Mouse (Mus musculus) urinary bladder, postnatal 25 days (tissue): ENCODE data around the gene Sclt1.
A peak's percentile ranks its signal among the peaks of the same experiment; 100 is the strongest.
"Not testable (repeated sequence)": the region's sequence is repeated elsewhere in the genome, so short reads cannot be mapped to it uniquely, and the experiment has no call there.

Source experiments
- DNase-seq: peaks from one replicate; pipeline ENCODE4 v3.0.0; 2022; ENCODE audit warnings: low spot score

The Sclt1 gene

GRCm38 (mm10) chr3:41742278-41742934, at the start of gene Sclt1, which contains the start of gene D3Ertd751e:
Sclt1 (minus strand) TSS chr3:41742514.
D3Ertd751e (plus strand) TSS chr3:41742611.
- DNase-seq: peak; percentile 95

DNA sequence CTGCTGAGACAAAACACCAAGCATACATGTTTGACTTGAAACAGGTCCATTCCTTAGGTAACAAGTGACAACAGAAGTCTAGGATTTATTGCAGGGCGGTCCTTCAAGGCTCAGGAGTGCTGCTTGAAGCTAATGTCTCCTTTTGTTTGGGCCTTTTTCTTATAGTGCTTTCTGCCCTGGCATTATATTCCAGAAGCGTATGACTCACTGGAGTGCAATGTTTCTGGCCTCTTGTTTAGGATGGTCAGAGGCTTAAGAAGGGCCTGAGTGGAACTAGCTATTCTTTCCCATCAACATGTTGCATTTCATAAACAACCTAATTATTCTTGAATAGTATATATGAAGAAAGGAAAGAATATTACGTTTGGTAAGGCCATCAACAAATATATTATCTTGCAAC, 19.8 kb upstream of the Sclt1 start:
- DNase-seq: no peak

DNA sequence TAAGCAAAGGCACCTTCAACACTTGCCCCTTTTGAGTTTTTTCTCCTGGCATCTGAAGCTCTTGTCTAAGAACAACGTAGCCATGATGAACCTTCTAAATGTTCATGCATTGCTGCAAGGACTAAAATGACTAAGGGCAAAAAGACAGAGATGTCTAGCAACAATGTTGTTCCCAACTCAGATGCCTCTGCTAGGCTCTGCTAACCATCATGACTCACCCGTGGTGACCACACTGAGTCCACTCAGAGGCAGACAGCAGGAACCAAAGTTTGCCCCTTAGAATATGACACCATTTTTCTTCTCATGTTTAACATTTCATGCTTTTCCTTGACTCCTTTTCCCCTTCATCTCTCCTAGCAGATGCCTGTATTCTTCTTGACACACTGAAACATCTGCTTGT, 12.2 kb upstream of the Sclt1 start:
- DNase-seq: no peak

DNA sequence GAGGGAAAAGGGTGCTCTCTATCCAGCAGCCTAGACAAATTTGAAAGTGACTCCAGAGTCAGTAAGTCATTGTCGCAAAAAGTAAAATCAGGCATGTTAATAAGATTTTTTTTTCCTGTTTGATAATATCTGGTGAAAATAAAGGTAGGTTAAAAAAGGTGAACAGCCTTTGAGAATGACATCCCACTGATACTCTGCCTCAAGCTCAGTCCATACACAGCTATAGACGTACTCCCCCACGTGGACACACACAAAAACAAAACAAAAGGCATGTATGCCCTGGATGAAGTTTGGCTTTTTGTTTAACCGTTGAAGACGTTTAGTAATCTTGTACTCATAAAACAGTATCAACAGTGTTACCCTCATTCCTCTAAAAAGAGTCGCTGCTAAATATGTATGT, 1.1 kb upstream of the Sclt1 start:
- peak; percentile 5 for DNase-seq

DNA sequence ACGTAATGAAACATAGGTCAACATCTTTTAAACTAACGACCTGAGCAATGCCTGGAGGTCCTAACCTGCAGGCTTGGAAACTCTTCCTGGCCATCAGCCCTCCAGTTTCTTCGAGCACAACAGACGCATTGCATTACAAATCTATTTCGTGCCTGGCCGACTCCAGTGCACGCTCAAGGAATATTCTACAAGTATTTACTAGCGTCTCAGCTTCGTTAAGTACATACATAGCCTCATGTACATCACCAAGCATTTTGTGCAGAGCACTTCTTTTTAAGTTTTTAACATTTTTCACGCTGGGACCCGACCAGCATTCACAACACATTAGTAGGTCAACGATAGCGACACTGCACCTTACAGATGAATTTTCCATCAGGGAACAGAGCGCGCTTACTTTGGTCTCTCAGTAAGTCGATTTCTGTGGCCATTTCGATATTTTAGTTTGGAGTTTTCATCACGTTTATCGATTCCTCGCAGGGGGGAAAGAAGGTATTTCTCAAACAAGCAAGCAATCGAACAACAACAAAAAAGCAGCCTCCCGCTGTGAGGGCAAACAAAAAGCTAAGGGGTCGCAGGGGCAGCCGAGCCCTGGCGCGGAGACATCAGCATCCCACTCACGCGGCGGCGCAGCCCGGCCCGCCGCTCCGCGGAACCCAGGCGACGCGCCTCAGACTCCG, 575 bp downstream of the Sclt1 start:
- DNase-seq: peak; percentile 6

GRCm38 (mm10) chr3:41695681-41696080, 46.6 kb downstream of the Sclt1 start:
- no peak for DNase-seq

- no peak for DNase-seq
Observed at GRCm38 (mm10) chr3:41692440-41693142, 49.7 kb downstream of the Sclt1 start.

- not testable (repeated sequence) for DNase-seq
Observed at GRCm38 (mm10) chr3:41690114-41690640, 52.1 kb downstream of the Sclt1 start.

GRCm38 (mm10) chr3:41686396-41686795, 55.9 kb downstream of the Sclt1 start:
- DNase-seq: no peak

GRCm38 (mm10) chr3:41682084-41682483, 60.2 kb downstream of the Sclt1 start:
- no peak for DNase-seq

- DNase-seq: no peak
Observed at GRCm38 (mm10) chr3:41676648-41677047, 65.7 kb downstream of the Sclt1 start.

DNA sequence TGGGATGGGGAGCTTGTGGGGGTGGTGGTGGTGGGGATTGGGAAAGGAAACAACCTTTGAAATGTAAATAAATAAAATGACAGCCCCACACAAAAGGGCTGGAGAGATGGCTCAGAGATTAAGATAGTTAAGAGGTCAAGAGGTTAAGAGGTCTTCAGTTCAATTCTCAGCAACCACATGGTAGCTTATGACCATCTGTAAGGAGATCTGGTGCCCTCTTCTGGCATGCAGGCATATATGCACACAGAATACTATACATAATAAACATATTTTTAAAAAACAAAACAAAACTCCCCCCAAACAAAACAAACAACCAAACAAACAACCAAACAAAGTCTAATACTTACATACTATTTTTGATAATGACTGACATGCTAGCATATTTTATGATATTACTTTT, 67.5 kb downstream of the Sclt1 start:
- DNase-seq: no peak

DNA sequence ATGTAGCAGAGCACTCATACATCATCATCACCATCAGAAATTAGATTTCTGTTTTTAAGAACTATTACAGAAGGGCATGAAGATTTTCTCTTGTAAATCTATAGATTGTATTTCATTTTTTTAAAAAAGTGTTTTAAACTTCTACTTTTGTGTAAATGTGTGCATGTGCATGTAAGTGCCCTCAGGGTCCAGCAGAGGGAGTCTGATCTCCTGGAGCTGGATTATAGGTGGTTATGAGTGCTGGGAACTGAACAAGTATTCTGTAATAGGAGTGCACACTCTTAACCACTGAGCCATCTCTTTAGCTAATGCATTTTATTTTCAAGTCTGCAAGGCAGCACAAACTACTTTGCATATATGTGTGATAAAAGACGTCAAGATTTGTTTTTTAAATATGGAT, 86.7 kb downstream of the Sclt1 start:
- no peak for DNase-seq

DNA sequence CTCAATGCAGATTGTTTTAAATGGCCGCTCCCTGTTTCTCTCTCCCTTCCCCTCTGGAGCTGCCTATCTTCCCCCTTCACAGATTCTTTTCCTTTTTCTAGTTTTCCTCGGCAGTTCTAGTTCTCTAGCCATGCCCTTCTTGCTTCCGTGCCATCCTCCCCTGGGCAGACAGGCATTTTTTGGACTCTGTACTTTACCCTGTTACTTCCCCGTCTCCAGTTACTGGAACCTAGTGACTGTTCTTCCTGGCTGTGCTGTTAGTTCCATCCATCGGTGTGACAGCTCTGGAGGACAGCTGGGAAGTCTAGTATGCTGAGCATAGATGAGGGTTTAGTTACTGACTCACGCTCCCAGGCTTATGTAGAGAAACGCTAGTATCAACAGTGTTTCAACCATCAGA, 121.3 kb downstream of the Sclt1 start:
- DNase-seq: no peak

- DNase-seq: no peak
Observed at GRCm38 (mm10) chr3:41618488-41618887, 123.8 kb downstream of the Sclt1 start.

GRCm38 (mm10) chr3:41618036-41618435, 124.3 kb downstream of the Sclt1 start:
- DNase-seq: no peak

DNA sequence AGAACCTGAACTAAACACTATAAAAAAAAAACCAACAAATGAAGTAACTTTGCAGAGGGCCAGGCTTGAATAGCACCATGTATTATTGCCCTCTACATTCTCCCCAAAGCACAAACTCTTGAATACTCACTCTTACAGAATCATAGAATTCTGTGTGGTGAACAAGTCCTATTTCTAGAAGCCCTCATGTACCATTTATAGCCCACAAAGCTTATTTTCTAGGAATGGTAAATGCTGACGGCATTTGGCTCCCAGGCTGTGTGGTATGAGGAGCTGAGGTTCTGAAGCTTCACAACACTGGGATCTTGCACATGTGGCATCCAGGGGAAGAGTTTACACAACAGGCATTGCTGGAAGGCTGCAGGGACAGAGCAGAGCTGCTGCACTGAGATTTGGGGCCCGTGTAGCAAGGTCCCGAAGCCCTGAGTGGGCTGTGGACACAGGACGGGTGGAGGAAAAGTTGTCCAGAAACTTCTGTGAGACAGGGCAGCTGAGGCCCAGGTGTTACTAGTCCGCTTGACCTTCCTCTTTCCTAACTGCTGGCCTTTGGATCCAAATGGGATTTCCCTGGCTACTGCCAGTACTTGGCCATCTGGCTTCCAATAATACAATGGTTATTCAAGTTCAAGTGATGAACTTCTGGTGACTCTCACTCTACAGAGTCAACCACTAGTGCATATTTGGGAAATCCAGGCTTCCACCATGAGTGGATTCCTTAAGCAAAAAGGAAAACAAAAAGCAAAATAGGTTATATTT, 127.9 kb downstream of the Sclt1 start:
- no peak for DNase-seq

DNA sequence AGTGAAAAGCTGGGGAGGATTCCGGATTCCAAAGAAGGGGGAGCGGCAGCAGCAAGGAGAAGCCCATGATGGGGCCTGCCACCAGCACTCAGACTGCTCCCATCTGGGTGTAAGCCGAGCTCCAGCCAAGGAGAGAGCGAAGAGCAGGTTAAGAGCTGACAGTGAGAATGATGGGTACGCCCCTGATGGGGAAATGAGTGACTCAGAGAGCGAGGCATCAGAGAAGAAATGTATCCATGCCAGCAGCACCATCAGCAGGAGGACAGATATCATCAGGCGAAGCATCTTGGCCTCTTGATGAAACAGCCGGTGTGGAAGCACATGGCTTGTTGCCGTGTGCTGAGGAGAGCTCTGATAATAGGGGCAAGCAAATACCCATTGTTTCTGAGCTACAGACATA, 128.6 kb downstream of the Sclt1 start:
- DNase-seq: no peak

DNA sequence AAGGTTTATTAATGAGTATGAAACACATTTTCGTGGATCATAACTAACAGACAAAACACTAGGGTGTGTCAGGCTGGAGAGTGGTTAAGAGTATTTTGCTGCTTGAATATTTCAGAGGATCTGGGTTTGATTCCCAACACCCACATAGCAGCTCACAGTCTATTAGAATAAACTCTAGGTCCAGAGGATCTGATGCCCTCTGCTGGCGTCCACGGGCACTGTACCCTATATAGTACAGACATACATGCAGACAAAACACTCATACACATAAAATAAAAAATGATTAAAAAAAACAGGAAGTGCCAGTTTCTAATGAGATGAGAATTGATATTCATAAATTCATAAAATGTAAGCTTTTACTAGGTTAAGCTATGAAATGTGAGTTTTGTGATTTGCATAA, 130.1 kb downstream of the Sclt1 start:
- no peak for DNase-seq

DNA sequence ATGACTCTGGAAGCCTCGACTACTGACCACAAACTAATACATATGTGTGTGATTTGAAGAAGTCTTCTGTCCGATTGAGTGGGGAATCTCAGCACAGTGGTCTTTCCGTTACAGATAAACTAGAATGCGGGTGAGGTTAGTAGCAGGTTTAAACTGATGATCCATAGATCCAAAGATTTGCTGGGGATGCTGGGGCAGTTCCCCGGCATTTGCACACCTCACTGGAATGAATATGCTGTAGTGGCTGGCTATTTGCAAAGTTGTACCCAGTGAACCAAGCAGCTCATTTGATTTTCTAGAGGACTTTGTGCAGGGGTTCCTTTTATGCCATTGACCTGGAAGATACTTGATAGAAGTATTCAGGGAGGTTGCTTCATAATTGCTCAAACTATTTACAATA, 133.2 kb downstream of the Sclt1 start:
- no peak for DNase-seq

GRCm38 (mm10) chr3:41607467-41607866, 134.8 kb downstream of the Sclt1 start:
- no peak for DNase-seq

GRCm38 (mm10) chr3:41607050-41607449, 135.3 kb downstream of the Sclt1 start:
- DNase-seq: no peak
